Mouse (Mus musculus) CD4-positive naive resting alpha-beta T cell, adult 57 days (primary cell): ENCODE data around the gene Panx2. TPM values are rescaled to one million over a fixed set of nuclear protein-coding genes. Genes with fewer than 3 reads are reported as not detected.

Source experiments
- total RNA-seq: library from RNA; stranded (reverse); gene quantifications from one replicate; pipeline ENCODE4 v1.2.4, GENCODE M21; 2023

Gene Panx2
- total RNA-seq, result not detected

GRCm38 (mm10) chr15:89059161-89059931 lies at the start of gene Panx2:
Gene Panx2 (plus strand): TSS chr15:89059734.

GRCm38 (mm10) chr15:89074613-89075477 lies 15.3 kb downstream of the Panx2 start, which contains the start of gene Trabd:
Gene Trabd (plus strand): TSS chr15:89075124.

GRCm38 (mm10) chr15:89088607-89089247 lies 29.2 kb downstream of the Panx2 start, which contains the start of gene Selenoo:
Gene Selenoo (plus strand): TSS chr15:89089084.

GRCm38 (mm10) chr15:89122649-89123366 lies 63.3 kb downstream of the Panx2 start, which contains the start of gene Tubgcp6:
Gene Tubgcp6 (minus strand): TSS chr15:89123112.

Other genes starting within 250 kb of the Panx2 start
- gene Alg12, start 240.4 kb upstream of the Panx2 start, total RNA-seq, result 19.5 TPM
- 23.9 TPM for gene Creld2, start 240.1 kb upstream of the Panx2 start, total RNA-seq
- gene Pim3, start 197.5 kb upstream of the Panx2 start, total RNA-seq, result 71.4 TPM
- not detected for gene Ttll8, start 105.3 kb upstream of the Panx2 start, total RNA-seq
- not detected for gene Mlc1, start 80.7 kb upstream of the Panx2 start, total RNA-seq
- gene Mov10l1, start 76.8 kb upstream of the Panx2 start, total RNA-seq, result not detected
- 45.4 TPM for gene Trabd, start 15.4 kb downstream of the Panx2 start, total RNA-seq
- 25.5 TPM for gene Selenoo, start 29.4 kb downstream of the Panx2 start, total RNA-seq
- gene Tubgcp6, start 63.4 kb downstream of the Panx2 start, total RNA-seq, result 39.6 TPM
- 24.8 TPM for gene Hdac10, start 69.0 kb downstream of the Panx2 start, total RNA-seq
- gene Mapk12, start 81.0 kb downstream of the Panx2 start, total RNA-seq, result 3.4 TPM
- 29.8 TPM for gene Mapk11, start 89.9 kb downstream of the Panx2 start, total RNA-seq
- gene Plxnb2, start 121.1 kb downstream of the Panx2 start, total RNA-seq, result 2.9 TPM
- 24.3 TPM for gene Dennd6b, start 136.8 kb downstream of the Panx2 start, total RNA-seq
- gene Ppp6r2, start 151.8 kb downstream of the Panx2 start, total RNA-seq, result 42.9 TPM